Mouse (Mus musculus): ENCODE data around the gene Gramd4.

Gene Gramd4

GRCm38 (mm10) chr15:86070368-86070767, 12.9 kb downstream of the Gramd4 start:
- DNase-seq (ENCODE audit: low spot score), result no peak

GRCm38 (mm10) chr15:86071166-86071565, 13.7 kb downstream of the Gramd4 start:
- no peak for DNase-seq (ENCODE audit: low spot score)

GRCm38 (mm10) chr15:86074171-86074937, 16.9 kb downstream of the Gramd4 start:
- no peak for DNase-seq (ENCODE audit: low spot score)

GRCm38 (mm10) chr15:86075305-86076047, 18.0 kb downstream of the Gramd4 start:
- DNase-seq (ENCODE audit: low spot score), result no peak

- DNase-seq (ENCODE audit: low spot score), result no peak
Measured at GRCm38 (mm10) chr15:86076048-86076315, 18.5 kb downstream of the Gramd4 start.

GRCm38 (mm10) chr15:86076378-86076777, 18.9 kb downstream of the Gramd4 start:
- no peak for DNase-seq (ENCODE audit: low spot score)

GRCm38 (mm10) chr15:86077934-86078333, 20.4 kb downstream of the Gramd4 start:
- DNase-seq (ENCODE audit: low spot score), result no peak

GRCm38 (mm10) chr15:86078481-86079216, 21.2 kb downstream of the Gramd4 start:
- DNase-seq (ENCODE audit: low spot score), result no peak

- no peak for DNase-seq (ENCODE audit: low spot score)
Measured at GRCm38 (mm10) chr15:86079467-86079866, 22.0 kb downstream of the Gramd4 start.

GRCm38 (mm10) chr15:86079876-86080275, 22.4 kb downstream of the Gramd4 start:
- DNase-seq (ENCODE audit: low spot score), result no peak

GRCm38 (mm10) chr15:86080408-86080807, 22.9 kb downstream of the Gramd4 start:
- DNase-seq (ENCODE audit: low spot score), result no peak

- DNase-seq (ENCODE audit: low spot score), result peak; percentile 53
Measured at GRCm38 (mm10) chr15:86081654-86082053, 24.2 kb downstream of the Gramd4 start.

- no peak for DNase-seq (ENCODE audit: low spot score)
Measured at GRCm38 (mm10) chr15:86082551-86082961, 25.1 kb downstream of the Gramd4 start.

GRCm38 (mm10) chr15:86083261-86083741, 25.8 kb downstream of the Gramd4 start:
- DNase-seq (ENCODE audit: low spot score), result no peak

- DNase-seq (ENCODE audit: low spot score), result peak; percentile 63
Measured at GRCm38 (mm10) chr15:86085301-86086225, 28.1 kb downstream of the Gramd4 start.

GRCm38 (mm10) chr15:86086291-86086706, 28.8 kb downstream of the Gramd4 start:
- DNase-seq (ENCODE audit: low spot score), result no peak

GRCm38 (mm10) chr15:86087591-86088149, 30.2 kb downstream of the Gramd4 start:
- no peak for DNase-seq (ENCODE audit: low spot score)

- no peak for DNase-seq (ENCODE audit: low spot score)
Measured at GRCm38 (mm10) chr15:86088266-86088790, 30.8 kb downstream of the Gramd4 start.

GRCm38 (mm10) chr15:86089091-86089744, 31.7 kb downstream of the Gramd4 start:
- no peak for DNase-seq (ENCODE audit: low spot score)

GRCm38 (mm10) chr15:86089991-86090529, 32.6 kb downstream of the Gramd4 start:
- peak; percentile 75 for DNase-seq (ENCODE audit: low spot score)

Data from embryo, embryonic 10 days (tissue).